Mouse (Mus musculus): ENCODE data around the gene Siae. TPM values are rescaled to one million over a fixed set of nuclear protein-coding genes. Genes with fewer than 3 reads are reported as not detected.

Siae gene
- total RNA-seq, 1 experiment from 2014 or later: 4.7 TPM

DNA sequence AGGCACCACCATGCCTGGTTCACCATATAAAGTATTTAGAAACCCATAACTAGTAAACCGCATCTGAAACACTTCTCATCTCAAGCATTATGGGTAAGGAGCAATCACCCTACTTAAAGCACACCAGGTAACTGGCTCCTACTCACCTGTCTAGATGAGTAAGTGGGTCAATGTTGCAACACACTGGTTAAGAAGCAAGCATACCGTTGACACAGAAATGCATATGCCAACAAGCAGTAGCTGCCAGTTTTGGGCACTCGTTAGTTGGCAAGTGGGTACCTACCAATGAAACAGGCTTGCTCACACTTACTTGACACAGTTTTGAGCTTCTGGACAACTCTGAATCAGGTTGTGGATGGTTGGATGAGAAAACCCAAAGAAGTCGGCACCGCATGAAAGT lies 95.1 kb downstream of the Siae start:
- ATAC-seq (replicated peaks; ENCODE audit: insufficient number of reproducible peaks, low FRiP score, low TSS enrichment, poor library complexity, severe bottlenecking): no peak

DNA sequence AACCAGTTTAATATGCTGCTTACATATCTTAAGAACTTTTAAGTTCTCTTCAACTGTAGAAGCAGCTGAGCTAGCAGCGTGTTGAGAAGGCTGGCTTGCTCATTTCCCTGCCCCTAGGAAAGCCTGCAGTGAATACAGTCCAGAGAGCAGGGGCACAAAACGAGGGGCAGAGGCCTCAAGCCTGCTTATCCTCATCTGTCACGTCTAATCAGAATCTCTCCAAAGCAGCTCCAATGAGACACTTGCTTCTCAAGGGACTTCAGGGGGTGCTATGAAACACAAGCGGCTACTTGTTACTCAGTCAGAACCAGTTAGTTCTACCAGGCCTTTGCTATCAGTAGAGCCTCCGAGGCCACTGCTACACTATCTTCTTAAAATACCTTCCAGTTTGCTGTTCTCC lies 98.3 kb downstream of the Siae start:
- ATAC-seq (replicated peaks; ENCODE audit: insufficient number of reproducible peaks, low FRiP score, low TSS enrichment, poor library complexity, severe bottlenecking): no peak

DNA sequence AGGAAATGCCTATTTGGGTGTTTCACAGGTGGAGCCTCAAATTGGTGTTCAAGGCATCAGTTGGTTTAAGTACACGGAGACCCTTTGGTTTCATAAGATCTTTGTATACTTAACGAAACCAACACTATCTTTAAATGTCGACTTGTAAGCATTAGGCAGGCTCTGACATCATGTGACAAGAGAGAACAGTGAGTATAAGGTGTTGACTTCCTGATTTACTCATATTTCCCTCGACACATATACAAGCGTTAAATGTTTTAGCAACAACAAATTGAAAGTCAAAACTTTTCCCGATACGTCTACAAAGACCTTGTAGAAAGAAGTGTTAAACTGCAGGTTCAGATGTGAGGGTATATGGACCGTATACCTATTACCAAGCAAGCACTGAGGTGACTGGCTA lies 100.5 kb downstream of the Siae start:
- ATAC-seq (replicated peaks; ENCODE audit: insufficient number of reproducible peaks, low FRiP score, low TSS enrichment, poor library complexity, severe bottlenecking): no peak

DNA sequence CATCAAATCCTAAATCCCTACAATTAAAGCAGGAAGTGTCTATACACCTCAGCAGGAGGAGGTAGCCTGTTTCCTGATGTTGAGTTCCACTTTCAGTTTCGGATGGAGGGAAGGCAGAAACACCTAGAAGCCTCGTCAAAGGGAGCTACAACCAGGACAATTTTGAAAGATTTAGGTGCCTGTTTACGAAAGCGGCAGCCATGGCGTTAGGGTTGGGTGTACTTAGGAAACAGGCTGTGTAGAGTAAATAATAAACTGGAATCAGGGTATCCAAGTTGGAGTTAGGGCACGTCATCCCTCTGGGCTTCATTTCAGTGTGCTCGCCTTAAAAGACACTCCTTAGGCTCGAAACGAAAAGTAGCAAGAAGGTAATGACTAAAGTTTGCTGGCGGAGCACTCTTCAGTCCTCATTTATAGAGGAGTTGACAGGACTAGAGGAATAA lies 101.0 kb downstream of the Siae start:
- ATAC-seq (replicated peaks; ENCODE audit: insufficient number of reproducible peaks, low FRiP score, low TSS enrichment, poor library complexity, severe bottlenecking): 0 out of 2 replicates have a peak, but pooled peaks have one; percentile 36

DNA sequence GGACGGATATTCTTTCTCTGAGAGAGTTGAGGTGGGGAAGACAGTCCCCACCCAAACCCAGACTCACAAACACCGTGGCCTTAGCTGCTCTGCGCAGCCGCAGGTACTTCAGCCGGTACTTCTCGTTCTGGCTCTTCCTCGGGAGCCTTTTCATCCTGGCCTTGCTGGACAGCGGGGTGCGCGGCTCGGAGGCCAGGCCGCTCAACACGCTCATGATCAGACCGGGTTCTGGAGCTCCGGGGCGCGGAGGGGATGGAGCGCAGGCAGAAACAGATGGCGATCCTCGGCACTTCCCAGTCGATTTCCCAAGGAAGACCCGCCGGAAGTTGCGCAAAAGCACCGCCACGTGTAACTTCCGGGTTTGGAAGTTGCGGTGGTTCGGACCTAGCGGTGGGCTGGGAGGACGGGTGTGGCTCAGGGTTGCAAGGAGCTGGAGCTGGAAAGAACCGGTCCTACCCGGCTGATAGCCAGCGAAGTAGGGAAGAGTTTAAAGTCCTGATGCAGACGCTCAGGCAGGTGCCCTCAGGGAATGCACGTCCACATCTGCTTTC lies 101.5 kb downstream of the Siae start, which contains the start of gene Tbrg1:
Gene Tbrg1, minus strand, starts transcription at position 382 of the 551 bp plus-strand sequence.
- peak; percentile 45 for ATAC-seq (replicated peaks; ENCODE audit: insufficient number of reproducible peaks, low FRiP score, low TSS enrichment, poor library complexity, severe bottlenecking)

DNA sequence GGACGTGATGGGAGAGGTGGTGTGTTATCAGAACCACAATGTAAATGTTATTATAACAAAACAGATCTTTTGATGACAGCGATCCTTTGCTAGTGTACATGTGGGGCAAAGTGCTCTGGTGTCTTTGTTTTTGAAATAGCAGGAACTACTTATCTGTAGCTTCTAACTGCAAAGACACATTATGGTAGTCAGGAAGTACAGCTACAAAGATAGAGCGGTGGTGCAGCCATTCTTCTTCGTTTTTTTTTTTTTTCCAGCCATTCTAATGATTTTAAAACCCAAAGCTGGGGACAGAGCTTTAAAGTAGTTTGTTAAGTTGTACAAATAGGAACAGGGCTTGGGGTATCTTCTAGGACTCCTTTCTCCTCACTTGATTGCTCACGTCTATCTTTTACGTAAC lies 103.9 kb downstream of the Siae start:
- no peak for ATAC-seq (replicated peaks; ENCODE audit: insufficient number of reproducible peaks, low FRiP score, low TSS enrichment, poor library complexity, severe bottlenecking)

DNA sequence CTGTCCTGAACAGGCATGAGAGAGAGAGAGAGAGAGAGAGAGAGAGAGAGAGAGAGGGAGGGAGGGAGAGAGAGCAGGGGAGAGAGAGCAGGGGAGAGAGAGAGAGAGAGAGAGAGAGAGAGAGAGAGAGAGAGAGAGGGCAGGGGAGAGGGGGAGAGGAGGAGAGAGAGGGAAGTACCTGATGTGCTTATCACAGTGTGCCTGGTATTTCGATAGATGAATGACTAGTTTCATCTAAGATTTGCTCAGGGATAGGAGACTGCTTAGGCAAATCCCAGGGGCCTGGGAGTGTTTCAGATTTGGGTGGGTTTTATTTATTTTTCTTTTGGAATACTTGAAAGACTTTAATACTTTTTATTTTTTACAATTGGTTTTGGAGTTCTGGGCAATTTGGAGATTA lies 107.7 kb downstream of the Siae start:
- ATAC-seq (replicated peaks; ENCODE audit: insufficient number of reproducible peaks, low FRiP score, low TSS enrichment, poor library complexity, severe bottlenecking): no peak

DNA sequence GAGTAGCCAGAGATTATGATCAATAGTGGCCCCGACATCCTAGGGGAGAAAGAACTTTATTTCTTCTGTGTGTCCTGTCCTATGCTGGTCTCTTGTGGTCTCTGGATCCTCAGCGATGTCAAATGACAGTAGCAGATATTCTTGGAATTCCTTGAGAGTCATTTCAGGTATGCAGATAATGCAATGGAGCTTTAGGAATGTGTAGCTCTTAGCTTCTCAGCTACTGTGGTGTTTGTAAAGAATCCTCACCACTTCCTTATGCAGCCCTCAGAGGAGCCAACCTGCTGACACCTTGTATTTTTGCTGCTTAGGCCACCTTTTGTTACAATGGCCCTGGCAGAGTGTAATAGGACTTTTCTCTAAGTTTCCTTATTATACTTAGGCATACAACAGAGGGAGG lies 109.1 kb downstream of the Siae start:
- no peak for ATAC-seq (replicated peaks; ENCODE audit: insufficient number of reproducible peaks, low FRiP score, low TSS enrichment, poor library complexity, severe bottlenecking)

DNA sequence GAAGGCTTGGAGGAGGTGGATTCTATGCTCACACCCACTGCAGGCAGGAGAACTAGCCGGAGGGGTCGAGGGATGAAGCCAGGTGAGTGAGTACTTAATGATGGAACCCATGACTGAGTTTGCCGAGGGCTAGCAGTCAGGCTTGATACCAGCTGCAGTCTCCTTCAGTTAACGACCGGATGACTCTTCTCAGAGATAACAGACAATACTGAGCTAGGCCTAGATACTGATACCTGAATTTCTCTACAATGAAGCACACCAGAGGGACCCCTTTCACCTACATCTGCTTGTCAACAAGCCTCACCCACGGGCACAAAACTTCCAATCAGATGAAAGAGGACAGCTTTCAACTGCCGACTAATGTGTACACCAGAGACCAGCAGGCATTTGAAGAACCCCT lies 110.5 kb downstream of the Siae start:
- ATAC-seq (replicated peaks; ENCODE audit: insufficient number of reproducible peaks, low FRiP score, low TSS enrichment, poor library complexity, severe bottlenecking): no peak

DNA sequence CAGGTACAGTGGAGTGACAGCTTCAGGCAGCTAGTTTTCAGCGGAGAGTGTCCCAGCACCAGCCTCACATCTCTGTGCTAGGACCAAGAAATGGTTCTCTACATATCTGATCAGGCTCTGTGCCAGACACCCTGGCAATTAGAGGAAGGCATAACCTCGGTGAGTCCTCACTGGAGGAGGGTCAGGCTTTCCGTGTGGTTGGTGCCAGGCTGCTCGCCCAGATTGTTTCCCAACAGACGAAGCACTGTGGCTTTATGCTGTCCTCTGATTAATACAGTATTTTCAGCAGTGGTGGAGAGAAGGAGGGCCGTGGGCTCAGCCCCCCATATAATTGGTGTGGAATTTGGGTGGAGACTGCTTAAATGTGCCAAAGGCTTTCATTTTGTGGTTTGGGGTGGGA lies 113.6 kb downstream of the Siae start, which contains the start of gene Panx3:
Gene Panx3, minus strand, starts transcription at position 121 of the 400 bp plus-strand sequence.
- ATAC-seq (replicated peaks; ENCODE audit: insufficient number of reproducible peaks, low FRiP score, low TSS enrichment, poor library complexity, severe bottlenecking): no peak

DNA sequence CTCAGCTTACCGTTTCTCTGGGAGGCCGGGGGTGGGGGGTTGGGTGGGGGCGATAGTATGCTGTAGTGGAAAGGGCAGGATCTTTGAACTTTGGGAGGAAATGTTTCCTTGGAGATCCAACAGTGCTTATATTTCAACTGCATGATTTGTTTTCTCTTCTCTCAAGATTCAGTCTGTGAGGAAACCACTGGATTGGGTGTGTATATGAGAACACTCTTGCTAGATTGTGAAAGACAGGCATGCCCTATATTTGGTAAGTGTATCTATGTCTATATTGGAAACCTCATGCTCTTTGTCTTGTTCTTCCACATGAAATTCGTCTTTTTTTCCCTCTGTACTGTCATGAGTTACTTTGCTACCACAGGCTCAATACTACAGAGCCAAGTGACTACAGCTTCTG lies 114.2 kb downstream of the Siae start:
- ATAC-seq (replicated peaks; ENCODE audit: insufficient number of reproducible peaks, low FRiP score, low TSS enrichment, poor library complexity, severe bottlenecking): no peak

DNA sequence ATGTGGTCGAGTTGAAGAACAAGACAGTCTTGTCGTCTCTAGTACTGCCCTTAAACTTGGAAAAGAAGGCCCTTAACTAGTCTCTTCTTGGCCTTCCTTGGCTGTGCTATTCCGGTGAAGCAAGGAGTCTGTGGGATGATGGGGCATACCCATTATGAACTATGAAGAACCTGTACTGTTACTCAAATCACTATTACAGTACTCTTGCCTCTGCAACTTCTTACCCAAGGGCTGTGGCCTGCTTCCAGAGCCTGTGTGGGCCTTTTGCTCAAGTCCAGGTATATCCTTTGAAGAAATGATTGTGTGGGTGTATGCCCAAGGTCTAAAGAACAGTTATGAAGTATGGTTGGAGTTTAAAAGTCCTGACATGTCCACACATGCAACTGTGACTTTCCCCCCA lies 114.8 kb downstream of the Siae start:
- ATAC-seq (replicated peaks; ENCODE audit: insufficient number of reproducible peaks, low FRiP score, low TSS enrichment, poor library complexity, severe bottlenecking): no peak

DNA sequence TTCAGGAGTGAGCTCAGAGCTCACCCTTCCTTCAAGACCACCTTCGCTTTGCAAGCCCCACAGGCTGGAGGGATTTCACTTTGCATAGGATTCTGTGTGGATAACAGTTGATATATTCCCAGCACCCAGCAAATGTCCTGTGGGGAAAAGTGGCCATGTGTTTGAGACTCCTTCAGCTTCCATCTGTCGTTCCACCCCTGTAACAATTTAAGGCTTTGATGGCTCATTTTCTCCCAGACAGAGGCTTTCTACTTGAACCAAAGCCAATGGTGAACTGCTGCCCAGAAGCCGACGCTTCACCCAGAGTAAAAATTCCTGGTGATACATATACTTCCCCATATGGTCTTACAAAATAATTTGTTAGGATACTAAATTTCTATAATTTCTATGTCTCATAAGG lies 119.8 kb downstream of the Siae start:
- ATAC-seq (replicated peaks; ENCODE audit: insufficient number of reproducible peaks, low FRiP score, low TSS enrichment, poor library complexity, severe bottlenecking): no peak

DNA sequence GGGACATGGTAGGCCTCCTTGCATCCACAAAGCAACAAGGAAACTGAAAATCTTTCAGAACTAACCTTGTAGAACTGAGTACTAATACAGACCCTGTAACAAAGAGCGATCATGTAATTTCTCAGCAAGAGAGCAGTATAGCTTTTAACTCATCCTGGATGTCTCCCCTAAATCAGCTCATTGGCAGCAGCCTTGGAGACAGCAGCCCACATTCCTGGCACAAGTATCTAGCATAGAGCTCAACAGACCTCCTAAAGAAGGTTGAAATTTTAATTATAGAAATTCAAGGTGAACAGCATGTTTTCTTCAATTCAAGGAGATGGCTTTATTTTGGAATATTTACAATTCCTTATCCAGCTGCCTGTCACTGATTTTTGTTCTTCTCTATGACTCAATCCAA lies 125.6 kb downstream of the Siae start:
- no peak for ATAC-seq (replicated peaks; ENCODE audit: insufficient number of reproducible peaks, low FRiP score, low TSS enrichment, poor library complexity, severe bottlenecking)

DNA sequence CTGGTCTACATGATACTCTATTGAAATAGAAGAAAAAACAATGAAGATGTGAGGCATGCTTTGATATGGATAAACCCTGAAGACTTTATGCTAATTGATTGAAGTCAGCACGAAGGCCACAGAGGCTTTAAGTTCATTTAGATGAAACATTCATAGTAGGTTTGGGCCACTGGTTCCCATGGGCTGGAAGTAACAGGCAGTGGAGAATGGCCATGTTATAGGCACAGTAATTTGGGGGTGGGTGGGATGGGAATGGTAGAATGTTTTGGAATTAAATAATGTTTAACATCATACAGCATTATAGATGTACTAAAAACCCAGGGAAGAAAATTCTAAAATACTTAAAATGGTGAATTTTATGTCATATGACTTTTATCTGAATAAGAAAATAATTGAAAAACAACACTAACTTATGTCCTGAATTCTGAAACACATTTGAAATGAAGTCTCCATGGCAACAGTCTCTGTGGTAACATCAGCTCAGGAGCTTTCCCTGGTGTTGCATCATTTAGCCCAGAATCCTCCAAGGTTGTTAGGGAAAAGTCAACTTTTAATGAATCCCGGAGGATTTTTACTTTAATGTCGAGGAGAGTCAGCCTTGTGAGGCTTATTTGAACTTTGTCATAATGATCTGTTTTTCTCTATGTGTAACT lies 131.9 kb downstream of the Siae start:
- ATAC-seq (replicated peaks; ENCODE audit: insufficient number of reproducible peaks, low FRiP score, low TSS enrichment, poor library complexity, severe bottlenecking): no peak

DNA sequence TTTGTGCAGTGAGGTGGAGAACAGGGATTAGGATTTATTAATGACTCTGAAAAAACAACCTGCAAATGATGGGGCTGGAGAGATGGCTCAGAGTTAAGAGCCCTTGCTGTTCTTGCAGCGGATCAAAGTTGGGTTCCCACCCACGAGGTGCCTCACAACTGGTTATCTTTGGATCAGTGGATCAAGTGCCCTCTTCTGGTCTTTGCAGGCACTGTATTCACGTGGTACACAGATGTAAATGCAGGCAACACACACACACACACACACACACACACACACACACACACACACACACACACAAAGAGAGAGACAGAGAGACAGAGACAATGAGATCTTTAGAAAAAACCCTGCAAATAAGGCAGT lies 132.4 kb downstream of the Siae start:
- no peak for ATAC-seq (replicated peaks; ENCODE audit: insufficient number of reproducible peaks, low FRiP score, low TSS enrichment, poor library complexity, severe bottlenecking)

DNA sequence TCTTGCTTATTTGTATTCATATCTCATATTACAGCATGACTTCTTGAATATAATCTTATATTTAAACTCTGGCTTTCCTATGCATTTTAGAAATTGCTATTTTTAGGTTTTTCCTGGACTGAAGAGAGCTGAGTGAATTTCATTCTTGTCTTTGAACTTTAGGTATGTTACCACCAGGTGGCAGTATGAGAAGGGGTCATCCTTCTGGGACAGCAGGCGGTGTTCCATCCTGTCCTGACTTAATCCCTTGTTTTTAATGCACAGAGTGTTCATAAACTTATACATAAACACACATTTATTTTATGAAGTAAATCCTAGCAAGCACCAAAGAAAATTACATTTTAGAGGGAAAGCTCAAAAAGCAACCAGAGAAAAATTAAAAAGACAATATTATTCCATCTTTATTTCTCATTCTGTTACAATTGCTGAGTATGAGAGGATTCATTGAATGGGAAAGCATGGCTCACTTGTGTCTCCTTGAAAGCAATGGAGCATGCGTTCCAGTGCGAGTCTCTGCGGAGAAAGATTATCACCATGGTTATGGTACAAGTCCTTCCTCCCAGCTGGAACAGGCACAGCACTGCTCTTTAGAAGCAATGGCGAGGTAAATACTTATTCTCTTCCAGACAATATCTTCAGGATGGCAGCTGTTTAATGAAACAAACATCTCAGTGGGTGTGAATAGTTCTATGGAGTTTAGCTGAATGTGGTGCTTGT lies 134.6 kb downstream of the Siae start:
- no peak for ATAC-seq (replicated peaks; ENCODE audit: insufficient number of reproducible peaks, low FRiP score, low TSS enrichment, poor library complexity, severe bottlenecking)

Data from monocyte, adult 5-6 weeks (primary cell).